Mouse (Mus musculus) spleen, postnatal 4 days (tissue): ENCODE measurements around the gene Wee1.
"Not testable (repeated sequence)": the region's sequence is repeated elsewhere in the genome, so short reads cannot be mapped to it uniquely, and the experiment has no call there.

Experiments
- DNase-seq, 2 experiments: peaks; one replicate each; pipeline ENCODE4 v3.0.0; 2022; ENCODE audit warnings: low spot score in 2 of 2

Wee1 gene

DNA sequence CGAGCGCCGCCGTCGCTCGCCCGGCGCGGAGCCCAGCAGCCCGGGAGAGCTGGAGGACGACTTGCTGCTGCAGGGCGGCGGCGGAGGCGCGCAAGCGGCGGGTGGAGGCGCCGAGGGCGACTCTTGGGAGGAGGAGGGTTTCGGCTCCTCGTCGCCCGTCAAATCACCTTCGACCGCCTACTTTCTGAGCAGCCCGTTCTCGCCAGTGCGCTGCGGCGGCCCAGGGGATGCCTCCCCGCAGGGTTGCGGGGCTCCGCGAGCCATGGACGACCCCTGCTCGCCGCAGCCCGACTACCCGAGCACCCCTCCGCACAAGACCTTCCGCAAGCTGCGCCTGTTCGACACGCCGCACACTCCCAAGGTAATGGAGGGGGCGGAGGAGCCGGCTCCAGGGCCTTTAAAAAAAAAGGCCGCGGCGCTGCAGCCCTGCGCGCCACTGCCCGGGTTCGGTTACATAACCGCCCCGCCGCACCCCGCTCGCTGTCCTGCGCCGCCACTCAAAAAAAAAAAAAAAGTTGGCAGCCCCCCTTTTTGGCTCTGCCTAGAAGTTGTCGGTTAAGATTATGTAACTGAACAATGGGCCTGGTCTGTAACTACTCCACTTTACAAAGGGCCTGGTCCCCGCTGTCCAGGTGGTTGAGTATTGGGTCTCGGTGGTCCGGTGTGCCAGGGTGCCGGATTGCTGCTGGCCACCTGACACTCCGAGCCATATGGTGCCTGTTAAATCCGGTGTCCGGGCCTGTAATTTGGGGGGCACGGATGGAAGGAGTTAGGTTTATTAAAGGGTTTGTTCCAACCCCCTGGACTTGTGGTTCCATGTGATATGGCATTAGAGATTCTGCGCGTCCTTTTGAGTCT lies 948 bp downstream of the Wee1 start:
- peak; percentile 63 to 82 for DNase-seq

DNA sequence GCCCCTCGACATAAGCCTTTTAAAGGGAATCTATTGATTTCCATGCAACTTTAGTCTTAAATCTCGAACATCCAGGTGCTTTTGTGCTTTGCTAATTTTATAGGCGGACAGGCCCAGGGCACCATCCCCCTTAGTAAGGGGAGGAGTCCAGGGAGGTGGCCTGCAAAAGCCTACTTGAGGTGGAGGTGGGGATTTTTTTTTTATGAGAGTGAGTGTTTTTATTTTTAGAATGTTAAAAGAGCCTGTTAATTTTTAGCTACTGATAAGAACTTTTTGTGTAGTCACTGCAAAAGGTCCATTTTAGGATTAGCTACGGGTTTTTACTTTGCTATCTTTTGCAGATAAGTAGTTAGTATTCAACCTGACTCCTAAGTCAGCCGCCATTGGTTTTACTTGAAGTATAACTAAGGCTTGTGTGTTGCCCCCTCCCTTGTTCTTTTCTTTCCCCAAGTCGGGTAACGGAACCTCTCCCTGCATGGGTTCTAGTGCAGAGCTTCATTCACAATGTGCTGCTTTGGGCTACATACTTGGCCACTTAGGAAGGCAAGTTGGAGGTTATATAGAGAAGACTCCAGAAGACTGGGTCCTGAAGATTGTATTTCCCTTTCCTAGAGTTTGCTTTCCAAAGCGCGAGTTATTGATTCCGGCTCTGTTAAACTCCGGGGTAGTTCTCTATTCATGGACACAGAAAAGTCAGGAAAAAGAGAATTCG lies 2.2 kb downstream of the Wee1 start:
- DNase-seq, result no peak

DNA sequence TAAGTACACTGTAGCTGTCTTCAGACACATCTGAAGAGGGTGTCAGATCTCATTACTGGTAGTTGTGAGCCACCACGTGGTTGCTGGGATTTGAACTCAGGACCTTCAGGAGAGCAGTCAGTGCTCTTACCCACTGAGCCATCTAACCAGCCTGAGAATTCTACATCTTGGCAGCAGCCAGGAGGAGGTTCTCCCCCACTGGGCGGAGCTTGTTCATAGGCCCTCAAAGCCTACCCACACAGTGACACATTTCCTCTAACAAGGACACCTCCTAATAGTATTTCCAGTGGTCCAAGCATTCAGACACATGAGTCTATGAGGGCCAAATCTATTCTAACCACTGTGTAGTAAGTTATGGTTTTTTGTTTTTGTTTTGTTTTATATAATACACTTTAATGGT lies 6.7 kb downstream of the Wee1 start:
- DNase-seq, result no peak

DNA sequence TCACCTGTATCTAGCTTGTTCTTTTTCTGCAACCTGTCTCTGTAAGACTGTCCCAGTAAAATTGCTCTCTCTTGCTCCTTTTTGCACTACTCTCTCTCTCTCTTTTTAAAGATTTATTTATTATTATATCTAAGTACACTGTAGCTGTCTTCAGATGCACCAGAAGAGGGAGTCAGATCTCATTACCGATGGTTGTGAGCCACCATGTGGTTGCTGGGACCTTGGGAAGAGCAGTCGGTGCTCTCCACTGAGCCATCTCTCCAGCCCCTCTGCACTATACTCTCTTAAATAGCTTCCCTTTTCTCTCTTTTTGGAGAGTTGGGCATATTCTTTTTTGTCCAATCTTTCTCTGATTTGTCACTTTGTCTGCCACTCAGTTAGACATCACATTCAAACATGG lies 10.4 kb downstream of the Wee1 start:
- DNase-seq, result not testable (repeated sequence)

DNA sequence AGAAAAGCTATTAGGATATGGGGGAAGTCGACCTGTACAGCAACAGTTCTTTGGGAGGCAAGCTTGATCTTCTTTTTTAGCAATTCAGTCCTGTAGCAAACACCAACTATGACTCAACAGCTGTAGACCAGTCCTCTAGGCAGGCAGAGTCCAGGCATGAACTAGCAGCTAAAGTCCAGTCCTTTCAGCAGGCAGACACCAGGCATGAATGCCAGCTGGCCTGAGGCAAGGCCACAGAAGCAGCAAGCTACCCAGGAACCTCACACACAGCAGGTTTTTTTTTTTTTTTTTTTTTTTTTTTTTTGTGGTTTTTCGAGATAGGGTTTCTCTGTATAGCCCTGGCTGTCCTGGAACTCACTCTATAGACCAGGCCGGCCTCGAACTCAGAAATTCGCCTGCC lies 12.1 kb downstream of the Wee1 start:
- DNase-seq, result no peak

DNA sequence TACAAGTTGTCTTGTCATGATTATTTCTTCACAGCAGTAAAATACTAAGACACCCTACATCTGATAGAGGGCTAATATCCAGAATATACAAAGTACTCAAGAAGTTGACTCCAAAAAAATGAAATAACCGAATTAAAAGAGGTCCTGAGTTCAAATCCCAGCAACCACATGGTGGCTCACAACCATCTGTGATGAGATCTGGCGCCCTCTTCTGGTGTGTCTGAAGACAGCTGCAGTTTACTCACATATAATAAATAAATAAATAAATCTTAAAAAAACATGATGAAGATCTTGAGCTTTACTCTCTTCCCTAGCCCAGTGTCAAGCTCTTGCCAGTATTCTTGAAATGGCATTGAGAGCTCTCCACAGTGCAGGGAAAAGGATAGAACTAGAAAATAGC lies 16.7 kb downstream of the Wee1 start:
- no peak for DNase-seq

DNA sequence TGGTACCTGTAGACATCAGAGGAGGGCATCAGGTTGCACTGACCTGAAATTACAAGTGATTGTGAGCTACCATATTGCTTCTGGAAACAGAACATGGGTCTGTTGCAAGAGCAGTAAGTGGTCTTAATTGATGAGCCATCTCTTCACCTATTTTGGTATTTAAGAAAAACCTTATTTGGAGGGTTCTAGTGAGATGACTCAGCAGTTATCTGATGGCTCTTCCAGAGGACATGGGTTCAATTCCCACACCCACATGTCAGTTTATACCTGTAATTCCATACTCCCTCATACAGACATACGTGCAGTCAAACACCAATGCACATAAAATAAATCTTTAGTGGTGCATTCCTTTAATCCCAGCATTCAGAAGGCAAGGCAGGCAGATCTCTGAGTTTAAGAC lies 22.0 kb downstream of the Wee1 start:
- no peak for DNase-seq

DNA sequence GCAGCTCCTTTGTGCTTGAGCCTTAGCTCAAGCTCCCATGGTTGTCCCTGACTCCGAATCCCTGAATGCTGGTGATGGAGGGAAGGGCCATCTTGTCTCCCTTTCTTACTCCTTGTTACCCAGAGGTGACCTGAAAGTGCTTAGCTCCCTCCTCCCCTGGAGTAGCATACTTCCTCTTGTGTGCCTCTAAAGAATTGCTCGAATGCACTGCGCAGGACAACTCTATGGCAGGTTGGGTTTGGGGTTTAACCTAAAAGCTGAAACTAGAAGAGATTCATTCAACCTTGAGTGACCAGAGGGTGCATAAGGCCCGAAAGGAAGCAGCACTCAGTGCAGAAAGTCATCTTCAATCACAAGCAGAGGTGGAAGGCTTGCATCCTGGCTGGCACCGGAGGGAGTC lies 31.0 kb downstream of the Wee1 start:
- DNase-seq, result no peak

DNA sequence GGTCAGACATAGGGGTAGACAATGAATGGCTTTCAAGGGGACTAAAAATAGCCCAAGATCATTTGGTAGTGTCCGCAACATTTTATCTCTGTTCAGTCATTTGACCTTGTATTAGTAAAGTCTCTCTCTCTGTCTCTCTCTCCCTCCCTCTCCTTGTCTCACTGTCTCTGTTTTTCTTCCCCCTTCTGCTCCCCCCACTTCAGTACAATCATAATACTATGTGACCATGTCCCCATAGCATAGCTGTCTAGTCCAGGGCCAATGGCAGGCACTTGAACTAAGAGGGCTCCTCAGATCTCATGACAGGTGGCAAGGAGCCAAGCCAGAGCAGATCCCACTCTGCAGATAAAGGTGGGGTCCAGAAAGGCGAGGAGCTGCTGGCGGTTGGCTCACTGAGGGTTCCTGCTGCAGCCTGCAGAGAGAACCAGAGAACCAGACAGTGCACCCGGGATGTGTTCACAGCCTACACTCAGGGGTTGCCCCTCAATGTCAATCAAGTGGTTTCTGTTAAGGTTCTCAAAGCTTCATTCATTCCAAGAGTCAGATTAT lies 34.9 kb downstream of the Wee1 start:
- peak; percentile 62 to 74 for DNase-seq

DNA sequence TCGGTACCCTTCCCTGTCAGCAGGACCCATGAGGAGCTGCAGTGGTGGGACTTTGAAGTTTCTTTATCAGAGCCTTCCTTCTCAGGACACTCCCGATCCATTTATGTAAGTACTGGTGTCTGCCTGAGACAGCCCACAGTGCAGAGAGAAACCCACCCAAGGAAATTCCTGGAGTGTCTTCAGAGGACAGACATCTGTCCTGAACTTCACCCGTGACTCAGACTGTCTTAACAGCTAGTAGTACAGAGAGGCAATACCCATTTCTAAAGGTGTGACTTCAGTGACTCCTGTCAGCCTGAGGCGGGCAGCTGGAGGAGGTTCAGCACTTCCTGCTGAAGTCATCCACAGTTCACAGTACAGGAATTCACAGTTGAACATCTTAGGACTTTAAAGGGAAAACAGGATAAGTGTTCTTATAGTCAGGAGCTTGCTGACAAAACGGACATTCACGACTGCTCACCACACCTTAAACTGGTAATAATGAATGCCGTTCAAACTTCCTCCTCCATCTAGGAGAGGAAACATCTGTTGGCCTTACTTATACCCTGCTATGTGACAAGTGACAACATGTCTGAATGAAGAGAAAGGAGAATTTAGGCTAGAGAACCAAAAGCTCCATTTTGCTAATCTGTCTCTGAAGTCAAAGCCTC lies 35.5 kb downstream of the Wee1 start:
- no peak for DNase-seq

DNA sequence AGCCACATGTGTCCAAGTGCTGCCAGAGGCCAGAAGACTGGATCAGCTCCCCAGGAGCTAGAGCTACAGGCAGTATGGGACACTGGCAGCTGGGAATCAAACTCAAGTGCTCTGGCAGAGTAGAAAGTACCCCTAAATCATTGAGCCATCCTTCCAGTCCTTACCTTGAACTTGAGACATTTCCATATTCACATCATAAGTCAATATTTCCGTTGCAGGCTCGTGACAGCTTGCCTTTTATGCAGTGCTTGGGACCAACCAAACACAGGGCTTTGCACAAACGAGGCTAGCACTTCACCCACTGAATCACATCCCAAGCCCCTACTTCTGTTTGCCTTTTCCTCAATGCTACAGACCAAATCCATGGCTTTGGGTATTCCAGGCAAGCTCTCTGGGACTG lies 36.2 kb downstream of the Wee1 start:
- no peak for DNase-seq

DNA sequence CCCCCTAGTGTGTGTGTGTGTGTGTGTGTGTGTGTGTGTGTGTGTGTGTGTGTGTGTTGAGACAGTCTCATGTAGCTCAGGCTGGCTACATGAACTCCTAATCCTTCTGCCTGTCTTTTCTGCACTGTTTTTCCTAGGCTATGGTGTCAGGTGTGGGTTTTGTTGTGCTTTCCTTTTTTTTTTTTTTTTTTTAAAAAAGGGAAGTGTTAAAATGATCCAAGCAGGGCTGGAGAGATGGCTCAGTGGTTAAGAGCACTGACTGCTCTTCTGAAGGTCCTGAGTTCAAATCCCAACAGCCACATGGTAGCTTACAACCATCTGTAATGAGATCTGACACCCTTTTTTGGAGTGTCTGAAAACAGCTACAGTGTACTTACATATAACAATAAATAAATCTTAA lies 38.3 kb downstream of the Wee1 start:
- not testable (repeated sequence) for DNase-seq

DNA sequence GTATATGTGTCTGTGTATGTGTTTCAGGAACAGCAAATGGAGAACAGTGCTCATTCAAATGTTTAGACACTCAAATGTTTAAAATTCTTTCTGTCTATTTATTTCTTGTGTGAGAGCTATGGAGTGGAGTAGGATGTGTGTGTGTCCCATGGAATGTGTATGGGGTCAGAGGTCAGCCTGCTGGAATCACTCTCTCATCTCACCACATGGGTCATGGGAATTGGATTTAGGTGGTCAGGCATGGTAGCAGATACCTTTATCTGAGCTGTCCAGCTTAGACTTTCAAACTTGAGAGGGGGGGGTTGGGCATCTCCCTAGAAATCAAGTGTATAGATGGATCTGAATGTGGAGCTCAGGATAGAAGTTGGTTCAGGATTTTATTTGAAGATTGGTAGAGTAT lies 38.8 kb downstream of the Wee1 start:
- no peak for DNase-seq

DNA sequence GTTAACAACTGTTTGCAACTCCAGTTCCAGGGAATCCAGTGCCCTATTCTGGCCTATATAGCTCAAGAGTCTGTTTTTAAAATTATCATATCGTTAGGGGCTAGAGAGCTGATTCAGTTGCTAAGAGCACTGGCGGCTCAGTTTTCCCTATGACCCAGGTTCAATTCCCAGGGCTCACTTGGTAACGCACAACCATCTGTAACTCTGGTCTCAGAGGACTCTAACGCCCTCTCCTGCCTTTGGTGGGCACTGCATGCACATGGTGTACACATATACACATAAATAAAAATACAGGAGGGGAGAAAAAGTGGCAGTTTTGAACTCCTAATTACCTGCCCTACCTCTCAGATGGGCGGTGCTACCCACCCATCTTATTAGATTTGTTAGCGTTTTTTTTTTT lies 41.2 kb downstream of the Wee1 start:
- no peak for DNase-seq

DNA sequence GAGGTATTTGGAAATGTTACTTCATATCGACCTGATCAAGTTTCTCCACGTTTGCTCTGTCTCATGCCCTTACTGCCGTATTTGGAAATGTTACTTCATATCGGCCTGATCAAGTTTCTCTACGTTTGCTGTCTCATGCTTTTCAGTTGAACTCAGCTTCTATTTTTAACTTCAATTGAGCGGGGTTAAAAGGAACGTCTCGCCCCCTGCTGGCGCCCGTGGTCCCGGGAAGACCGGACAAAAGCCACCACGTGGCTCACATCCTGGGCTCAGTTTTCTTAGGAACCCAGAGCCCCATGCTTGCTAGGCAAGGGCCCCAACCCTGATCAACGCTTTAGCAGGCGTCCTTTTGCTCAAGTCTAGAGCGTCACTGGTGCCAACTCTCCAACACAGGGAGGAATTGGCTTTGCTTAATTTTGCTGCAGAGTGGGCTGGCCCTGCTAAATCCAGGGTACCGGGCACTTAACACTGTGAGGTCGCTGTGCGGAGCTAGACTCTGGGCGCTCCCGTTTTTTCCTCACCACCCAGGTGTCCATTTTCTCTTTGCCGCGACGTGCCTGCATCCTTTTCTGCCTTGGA lies 42.3 kb downstream of the Wee1 start:
- peak; percentile 86 to 92 for DNase-seq

DNA sequence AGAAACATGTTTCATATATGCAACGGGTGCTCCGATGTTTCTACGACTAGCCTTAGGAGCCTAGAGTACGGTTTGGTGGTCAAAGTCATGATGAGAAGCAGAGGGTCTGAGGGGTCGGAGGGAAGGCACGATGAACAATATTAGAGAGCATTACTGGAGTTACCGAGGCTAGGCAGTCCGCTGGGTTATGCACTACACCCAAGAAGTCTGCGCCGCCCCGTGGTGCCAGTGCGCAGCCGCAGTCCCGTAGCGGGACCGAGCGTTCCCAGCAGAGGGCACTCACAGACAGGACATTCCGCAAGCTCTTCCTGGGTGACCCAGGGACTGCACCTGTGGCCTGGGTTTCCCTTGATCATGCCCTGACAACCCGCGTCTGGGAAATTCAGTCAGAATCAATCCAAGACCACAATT lies 42.9 kb downstream of the Wee1 start:
- DNase-seq, result peak; percentile 94 to 97

DNA sequence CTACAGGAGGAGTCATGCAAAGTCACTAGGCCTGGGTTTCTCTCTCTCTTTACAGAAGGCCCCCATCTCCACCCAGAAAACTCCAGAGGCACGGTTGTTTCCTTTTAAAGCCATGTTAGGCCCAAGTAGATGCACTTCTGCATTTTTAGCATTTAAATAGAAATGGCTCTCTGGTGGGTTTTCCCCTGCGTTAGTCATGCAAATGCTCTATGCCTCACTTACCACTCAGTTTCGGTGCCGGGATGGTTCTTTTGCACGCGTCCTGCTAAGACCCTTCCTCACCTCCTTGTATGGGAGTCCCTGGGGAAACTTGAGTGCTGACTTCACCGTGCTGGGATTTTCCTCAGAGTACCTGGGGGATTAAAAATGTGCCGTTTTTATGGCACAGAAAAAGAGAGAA lies 44.4 kb downstream of the Wee1 start:
- peak in 1 of 2 experiments; percentile 40 for DNase-seq

DNA sequence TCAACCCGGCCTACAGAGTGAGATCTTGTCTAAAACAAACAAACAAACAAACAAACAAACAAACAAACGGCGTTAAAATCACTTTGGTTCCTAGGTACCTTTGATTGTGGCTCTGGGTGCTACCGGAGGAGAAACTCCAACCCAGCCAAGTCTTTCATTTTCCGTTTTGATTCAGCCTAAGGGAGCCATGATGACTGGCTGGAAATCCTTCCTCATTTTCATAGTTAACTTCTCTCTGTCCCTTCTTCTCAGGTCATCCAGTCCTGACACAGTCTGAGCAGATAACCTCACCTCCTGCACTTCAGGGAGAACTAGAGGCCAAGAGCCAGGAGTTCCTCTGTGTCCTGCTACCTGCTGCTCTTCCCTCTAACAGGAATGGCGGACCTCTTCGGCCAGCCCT lies 57.4 kb downstream of the Wee1 start:
- DNase-seq, result no peak

DNA sequence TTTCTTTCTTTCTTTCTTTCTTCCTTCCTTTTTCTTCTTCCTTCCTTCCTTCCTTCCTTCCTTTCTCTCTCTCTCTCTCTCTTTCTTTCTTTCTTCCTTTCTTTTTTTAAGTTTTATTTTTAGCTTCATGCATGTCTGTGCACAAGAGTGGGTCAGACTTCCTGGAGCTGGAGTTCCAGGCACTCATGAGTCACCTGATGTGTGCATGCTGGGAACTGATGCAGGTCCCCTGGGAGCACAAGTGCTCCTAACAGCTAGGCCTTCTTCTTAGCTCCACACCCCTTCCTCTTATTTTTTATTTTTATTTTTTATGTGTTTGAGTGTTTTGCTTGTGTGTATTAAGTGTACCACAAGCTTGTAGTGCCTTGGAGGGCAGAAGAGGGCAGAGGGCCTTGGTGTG lies 58.8 kb downstream of the Wee1 start:
- no peak for DNase-seq

DNA sequence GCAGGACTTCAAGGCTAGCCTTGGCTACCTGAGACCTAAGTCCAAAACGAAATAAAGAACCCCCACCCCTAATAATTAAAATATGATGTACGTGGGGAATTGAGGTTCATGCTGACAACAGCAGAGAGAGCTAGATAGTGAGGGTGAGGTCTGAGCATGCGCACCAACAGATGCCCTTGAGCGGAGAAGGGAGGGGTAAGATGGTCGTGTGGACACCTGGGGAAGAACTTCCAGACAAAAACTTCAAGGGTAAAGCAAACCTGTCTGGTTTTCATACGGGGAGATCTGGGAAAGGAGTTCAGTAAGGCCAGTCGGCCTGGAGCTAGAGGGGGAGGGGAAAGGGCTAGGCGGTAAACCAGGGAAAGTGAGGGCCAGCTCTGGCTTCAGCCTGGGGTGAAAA lies 59.6 kb downstream of the Wee1 start:
- no peak for DNase-seq

DNA sequence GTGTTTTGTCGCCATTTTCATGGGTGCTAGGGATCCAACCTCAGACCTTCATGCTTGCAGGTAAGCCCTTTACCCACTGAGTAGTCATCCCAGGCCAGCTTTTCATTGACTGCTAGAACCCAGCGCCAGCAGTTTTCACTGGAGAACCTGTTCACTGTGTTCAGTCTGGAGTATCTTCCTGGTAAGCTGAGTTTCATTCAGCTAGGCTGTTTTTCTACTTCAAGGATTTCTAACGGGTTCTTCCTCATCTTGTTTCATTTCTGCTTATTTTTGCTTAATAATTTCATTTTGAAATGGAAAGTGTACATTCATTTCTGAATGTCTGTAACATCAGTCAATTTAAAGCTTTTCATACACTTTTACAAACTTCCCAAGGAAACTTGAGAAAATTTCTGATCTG lies 62.8 kb downstream of the Wee1 start:
- DNase-seq, result no peak

DNA sequence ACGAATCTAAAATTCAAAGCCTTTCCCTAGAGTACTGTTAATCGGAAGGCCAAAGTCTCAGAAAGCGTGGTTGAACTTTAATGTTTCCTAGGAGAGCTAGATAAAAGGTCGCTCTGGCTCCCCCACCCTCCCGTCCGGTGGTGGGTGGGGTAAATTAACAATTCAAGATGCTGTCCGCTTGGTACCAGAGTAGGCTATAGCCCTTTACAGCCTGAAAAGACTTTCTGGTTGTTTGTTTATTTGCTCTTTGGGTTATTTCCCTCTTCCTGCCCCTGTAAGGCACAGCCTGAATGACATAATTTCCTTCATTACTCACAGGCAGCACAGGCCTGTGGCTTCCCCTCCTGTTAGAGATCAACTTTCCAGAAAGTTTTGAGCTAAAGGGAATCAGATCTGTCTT lies 68.1 kb downstream of the Wee1 start:
- no peak for DNase-seq
